Mouse (Mus musculus) lung, embryonic 14.5 days (tissue): Measurements from ENCODE around the gene Six1. TPM values are rescaled to one million over a fixed set of nuclear protein-coding genes. Genes with fewer than 3 reads are reported as not detected.
"Not testable (repeated sequence)": the region's sequence is repeated elsewhere in the genome, so short reads cannot be mapped to it uniquely, and the experiment has no call there.

ENCODE experiments used
- ATAC-seq: fragments of 200-750 bp; cut with Nextera tagmentation; 2 replicates; pipeline ENCODE4 v1.8.0; 2017; ENCODE audit warnings: mild to moderate bottlenecking, moderate TSS enrichment, moderate library complexity; ENCODE audit not compliant: insufficient read depth
- DNase-seq: peaks from one replicate; pipeline ENCODE4 v3.0.0-alpha.2; 2015
- H3K27ac ChIP-seq: fragments of 300-500 bp; sonication (generic); 2 replicates; pipeline ENCODE4 v1.5.1; 2014; ENCODE audit warnings: low read depth, mild to moderate bottlenecking, moderate library complexity
- H3K27me3 ChIP-seq: fragments of 300-500 bp; sonication (generic); 2 replicates; pipeline ENCODE4 v1.6.1; 2014; ENCODE audit warnings: low read length, control low read depth; ENCODE audit not compliant: insufficient read depth
- H3K36me3 ChIP-seq: fragments of 300-500 bp; sonication (generic); 2 replicates; pipeline ENCODE4 v1.6.1; 2014; ENCODE audit warnings: control low read depth; ENCODE audit not compliant: insufficient read depth
- H3K4me1 ChIP-seq: fragments of 300-500 bp; sonication (generic); 2 replicates; pipeline ENCODE4 v1.6.1; 2014; ENCODE audit warnings: antibody characterized with exemption, control low read depth; ENCODE audit not compliant: insufficient read depth
- H3K4me2 ChIP-seq: fragments of 300-500 bp; sonication (generic); 2 replicates; pipeline ENCODE4 v1.6.1; 2014; ENCODE audit warnings: mild to moderate bottlenecking
- H3K4me3 ChIP-seq: fragments of 300-500 bp; sonication (generic); 2 replicates; pipeline ENCODE4 v1.5.1; 2014; ENCODE audit warnings: low read depth, low read length
- H3K9ac ChIP-seq: fragments of 300-500 bp; sonication (generic); 2 replicates; pipeline ENCODE4 v1.6.1; 2014
- H3K9me3 ChIP-seq: fragments of 300-500 bp; sonication (generic); 2 replicates; pipeline ENCODE4 v1.6.1; 2016; ENCODE audit warnings: low read depth, low read length, control low read depth
- CTCF ChIP-seq: IDR thresholded peaks from 2 replicates; pipeline ENCODE4 v1.5.1; 2016; ENCODE audit warnings: antibody characterized with exemption, low read depth
- WGBS: fragments of 180-500 bp; shearing (Covaris S2); extraction: QIAGEN DNeasy Blood & Tissue Kit; methylation state at CpG from one replicate; pipeline ENCODE4 v1.1.7; 2014; 5-methylcytosine and 5-hydroxymethylcytosine counted together
- polyA plus RNA-seq: library from polyadenylated mRNA; unstranded; fragments of >200 nt; fragmentation: Nextera tagmentation; extraction: Ambion mirVana; gene quantifications from 2 replicates; pipeline ENCODE4 v1.2.1, GENCODE M21; 2014

Six1 gene
- polyA plus RNA-seq, 1 experiment from 2014 or later: 0.45 TPM

DNA sequence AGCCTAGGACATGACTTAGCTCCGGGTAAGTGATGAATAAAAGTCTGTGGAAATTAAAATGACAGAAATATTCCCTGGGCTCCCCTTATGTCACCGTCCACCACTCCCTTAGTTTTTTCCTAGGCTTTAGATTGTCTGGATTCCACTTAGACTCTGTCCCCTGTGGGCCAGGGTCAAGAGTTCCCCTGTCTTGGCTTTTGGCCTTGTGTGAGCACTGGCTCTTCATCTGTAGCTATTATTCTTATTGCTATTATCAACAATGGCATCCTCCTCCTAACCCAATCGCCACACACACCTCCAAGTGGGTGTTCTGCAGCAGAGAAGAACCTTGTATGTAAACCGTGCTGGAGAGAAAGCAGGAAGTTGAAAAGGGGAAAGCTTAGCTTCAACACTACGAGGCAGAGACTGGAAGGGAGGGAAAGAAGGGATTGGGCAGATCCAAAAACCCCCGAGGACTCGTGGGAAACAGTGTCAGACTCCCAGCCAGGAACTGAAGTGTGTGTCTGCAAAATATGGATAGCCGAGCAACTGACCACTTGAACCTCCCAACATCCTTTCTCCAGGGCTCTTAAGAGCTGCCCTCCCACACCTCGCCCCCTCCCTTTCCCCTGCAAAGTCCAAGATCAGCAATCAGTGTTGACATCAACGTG is 41.4 kb downstream of the Six1 start:
- Histone ChIP-seq H3K4me2 (peak overlapping the region; percentile 5; the same call in 1 of the 2 replicates), H3K9me3 (no peaks in the 10 kb centered on the region), H3K9ac (no peak overlapping the region), H3K4me3 (no peak overlapping the region), H3K27ac (peak overlapping the region; percentile 3; the same call in 1 of the 2 replicates), H3K4me1 (no peaks in the 10 kb centered on the region), H3K36me3 (no peaks in the 10 kb centered on the region), H3K27me3 (no peaks in the 10 kb centered on the region)
- DNase-seq: peak; percentile 21
- ATAC-seq: no peak
- 19% methylated on average over 10 of the region's 10 CpGs for WGBS
- no peak for TF ChIP-seq CTCF

- not testable (repeated sequence) for ATAC-seq, H3K4me2 ChIP-seq, H3K4me3 ChIP-seq, H3K36me3 ChIP-seq, H3K4me1 ChIP-seq, H3K27me3 ChIP-seq, H3K9me3 ChIP-seq, H3K9ac ChIP-seq, DNase-seq, H3K27ac ChIP-seq
- 35% methylated on average over 9 of the region's 9 CpGs for WGBS
These were observed 50.8 kb downstream of the Six1 start for GRCm38 (mm10) chr12:73002903-73003302.

- ATAC-seq, H3K27ac ChIP-seq, H3K9ac ChIP-seq, H3K9me3 ChIP-seq, H3K4me2 ChIP-seq, H3K36me3 ChIP-seq, H3K4me1 ChIP-seq, H3K4me3 ChIP-seq, H3K27me3 ChIP-seq, DNase-seq: not testable (repeated sequence)
- WGBS: 48% methylated on average over 17 of the region's 17 CpGs
These were observed 51.4 kb downstream of the Six1 start for GRCm38 (mm10) chr12:73002281-73002680.

- Histone ChIP-seq H3K4me1 (no peaks in the 10 kb centered on the region), H3K4me3 (no peak overlapping the region), H3K27me3 (no peaks in the 10 kb centered on the region), H3K27ac (no peak overlapping the region), H3K9ac (no peak overlapping the region), H3K9me3 (no peaks in the 10 kb centered on the region), H3K36me3 (no peaks in the 10 kb centered on the region), H3K4me2 (no peak overlapping the region)
- no peak for DNase-seq
- no peak for TF ChIP-seq CTCF
- ATAC-seq: no peak
- WGBS: 81% methylated on average over 4 of the region's 4 CpGs
These were observed 55.3 kb downstream of the Six1 start for GRCm38 (mm10) chr12:72998105-72999001.

DNA sequence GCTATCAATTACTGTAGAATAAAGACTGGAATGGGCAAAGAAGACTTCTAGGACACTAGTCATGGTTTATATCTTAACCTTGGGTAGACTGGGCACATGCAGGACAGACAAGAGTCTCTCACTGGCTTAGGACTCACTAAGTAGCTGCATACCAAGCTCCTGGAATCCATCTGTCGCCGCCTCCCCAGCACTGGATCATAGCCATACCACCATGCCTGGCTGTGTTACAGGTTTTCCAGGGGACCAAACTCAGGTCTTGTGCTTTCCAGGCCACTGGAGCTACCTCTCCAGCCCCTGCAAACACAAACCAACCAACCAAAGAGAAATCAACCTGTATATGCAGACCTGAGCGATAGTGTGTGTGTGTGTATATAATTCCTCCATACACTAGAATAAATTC is 57.0 kb downstream of the Six1 start:
- H3K9me3 ChIP-seq: no peaks in the 10 kb centered on the region
- H3K36me3 ChIP-seq: no peaks in the 10 kb centered on the region
- 83% methylated on average over 3 of the region's 3 CpGs for WGBS
- H3K4me1 ChIP-seq: no peaks in the 10 kb centered on the region
- DNase-seq (no peak), ATAC-seq (no peak)
- no peaks in the 10 kb centered on the region for H3K27me3 ChIP-seq
- no peak overlapping the region for H3K27ac ChIP-seq
- no peak for TF ChIP-seq CTCF
- no peak overlapping the region for H3K4me2 ChIP-seq
- no peak overlapping the region for H3K4me3 ChIP-seq
- no peak overlapping the region for H3K9ac ChIP-seq

Other genes starting within 250 kb of the Six1 start
- not detected in 2 replicates for gene Six6, start 114.0 kb downstream of the Six1 start, polyA plus RNA-seq
- 0.19 and 0.63 TPM in 2 replicates for gene 4930447C04Rik, start 113.1 kb downstream of the Six1 start, polyA plus RNA-seq
- 3.4 and 3.8 TPM in 2 replicates for gene Six4, start 59.6 kb upstream of the Six1 start, polyA plus RNA-seq
- gene Mnat1, start 69.8 kb upstream of the Six1 start, polyA plus RNA-seq: 36.2 and 37.3 TPM in 2 replicates
- 19.5 and 21.0 TPM in 2 replicates for gene Trmt5, start 232.8 kb upstream of the Six1 start, polyA plus RNA-seq
- gene Slc38a6, start 232.9 kb upstream of the Six1 start, polyA plus RNA-seq: 9.3 and 10.7 TPM in 2 replicates